Mouse (Mus musculus) heart, postnatal 4 days (tissue): ENCODE results near the gene Gm6583. TPM values are rescaled to one million over a fixed set of nuclear protein-coding genes. Genes with fewer than 3 reads are reported as not detected.
"Not testable (repeated sequence)": the region's sequence is repeated elsewhere in the genome, so short reads cannot be mapped to it uniquely, and the experiment has no call there.

Experiments used
- DNase-seq: peaks from one replicate; pipeline ENCODE4 v3.0.0; 2021
- total RNA-seq, 2 experiments: library from RNA; stranded (reverse); gene quantifications; 2 replicates each; pipeline ENCODE4 v1.2.3; 2021

The Gm6583 gene
- total RNA-seq, 2 experiments from 2014 or later = 0.11 TPM; not detected in 1

- peak; percentile 51 for DNase-seq
These were observed 30.9 kb downstream of the Gm6583 start for GRCm38 (mm10) chr5:112324637-112325545.

- no peak for DNase-seq
These were observed 32.6 kb downstream of the Gm6583 start for GRCm38 (mm10) chr5:112323246-112323645.

- no peak for DNase-seq
These were observed 34.5 kb downstream of the Gm6583 start for GRCm38 (mm10) chr5:112321376-112321775.

GRCm38 (mm10) chr5:112320936-112321335 lies 34.9 kb downstream of the Gm6583 start:
- peak; percentile 18 for DNase-seq

- no peak for DNase-seq
These were observed 35.5 kb downstream of the Gm6583 start for GRCm38 (mm10) chr5:112320379-112320778.

- DNase-seq = not testable (repeated sequence)
These were observed 36.5 kb downstream of the Gm6583 start for GRCm38 (mm10) chr5:112319343-112319742.

- DNase-seq = peak; percentile 62
These were observed 38.5 kb downstream of the Gm6583 start for GRCm38 (mm10) chr5:112317328-112317727.

GRCm38 (mm10) chr5:112316468-112316867 lies 39.4 kb downstream of the Gm6583 start:
- DNase-seq = no peak

- no peak for DNase-seq
These were observed 42.5 kb downstream of the Gm6583 start for GRCm38 (mm10) chr5:112313222-112313885.

GRCm38 (mm10) chr5:112305842-112306241 lies 50.0 kb downstream of the Gm6583 start:
- DNase-seq = no peak

Other genes starting within 250 kb of the Gm6583 start
- 1 to 10 TPM; 1.7 to 2.3 TPM for gene Cryba4, start 103.5 kb downstream of the Gm6583 start, total RNA-seq
- gene Crybb1, start 100.2 kb downstream of the Gm6583 start, total RNA-seq = not detected
- gene Tpst2, start 79.3 kb downstream of the Gm6583 start, total RNA-seq = 10 to 100 TPM; 44.4 to 45.6 TPM
- 10 to 100 TPM; 20.3 to 20.5 TPM for gene Tfip11, start 29.7 kb downstream of the Gm6583 start, total RNA-seq
- gene Srrd, start 13.0 kb downstream of the Gm6583 start, total RNA-seq = 10 to 100 TPM; 11.5 to 14.6 TPM
- gene Hps4, start 12.9 kb downstream of the Gm6583 start, total RNA-seq = 10 to 100 TPM; 14.4 to 15.5 TPM
- gene Asphd2, start 38.8 kb upstream of the Gm6583 start, total RNA-seq = 1 to 10 TPM; 1.4 to 1.6 TPM
- gene Gm6588, start 93.4 kb upstream of the Gm6583 start, total RNA-seq = not detected
- gene Sez6l, start 221.2 kb upstream of the Gm6583 start, total RNA-seq = under 1 TPM; 0.52 TPM